Mouse (Mus musculus) heart, adult 2 months (tissue): ENCODE results near the gene Mul1.

ENCODE experiments used
- CTCF ChIP-seq: fragments of 200-600 bp; IDR thresholded peaks from 2 replicates; pipeline ENCODE4 v1.8.1; 2022; ENCODE audit warnings: antibody characterized with exemption, mild to moderate bottlenecking, moderate library complexity
- EP300 ChIP-seq: fragments of 200-500 bp; IDR thresholded peaks from 2 replicates; pipeline ENCODE4 v1.6.1; 2011; ENCODE audit warnings: low read depth, low read length, control low read depth; ENCODE audit not compliant: insufficient read depth
- POLR2A ChIP-seq: fragments of 200-500 bp; IDR thresholded peaks from 2 replicates; pipeline ENCODE4 v1.6.1; 2011; ENCODE audit warnings: mild to moderate bottlenecking, low read depth, low read length, control low read depth; ENCODE audit not compliant: insufficient read depth

GRCm38 (mm10) chr4:138458735-138459440, 24.4 kb downstream of the Mul1 start:
- no peak for TF ChIP-seq POLR2A
- no peak for TF ChIP-seq CTCF
- no peak for TF ChIP-seq EP300
